Mouse (Mus musculus) intestine, embryonic 16.5 days (tissue): ENCODE measurements around the gene Psmc3. TPM values are rescaled to one million over a fixed set of nuclear protein-coding genes. Genes with fewer than 3 reads are reported as not detected.
A peak's percentile ranks its signal among the peaks of the same experiment; 100 is the strongest.

Source experiments
- ATAC-seq: fragments of 200-750 bp; cut with Nextera tagmentation; 2 replicates; pipeline ENCODE4 v1.8.0; 2017; ENCODE audit warnings: moderate TSS enrichment, moderate library complexity
- H3K27ac ChIP-seq: fragments of 300-500 bp; sonication (generic); 2 replicates; pipeline ENCODE4 v1.5.1; 2014; ENCODE audit warnings: mild to moderate bottlenecking, low read length
- H3K27me3 ChIP-seq: fragments of 300-500 bp; sonication (generic); replicated peaks from 2 replicates; pipeline ENCODE4 v1.6.1; 2014; ENCODE audit warnings: low read length, control low read depth, mixed read lengths; ENCODE audit not compliant: control insufficient read depth, insufficient read depth
- H3K36me3 ChIP-seq: fragments of 300-500 bp; sonication (generic); 2 replicates; pipeline ENCODE4 v1.6.1; 2014; ENCODE audit warnings: low read length, control low read depth; ENCODE audit not compliant: control insufficient read depth, insufficient read depth
- H3K4me1 ChIP-seq: fragments of 300-500 bp; sonication (generic); 2 replicates; pipeline ENCODE4 v1.6.1; 2014; ENCODE audit warnings: low read length, control low read depth, mixed read lengths; ENCODE audit not compliant: control insufficient read depth, insufficient read depth
- H3K4me2 ChIP-seq: fragments of 300-500 bp; sonication (generic); 2 replicates; pipeline ENCODE4 v1.6.1; 2014; ENCODE audit warnings: low read depth, low read length, control low read depth
- H3K4me3 ChIP-seq: fragments of 300-500 bp; sonication (generic); 2 replicates; pipeline ENCODE4 v1.5.1; 2014; ENCODE audit warnings: mild to moderate bottlenecking, low read length
- H3K9ac ChIP-seq: fragments of 300-500 bp; sonication (generic); 2 replicates; pipeline ENCODE4 v1.6.1; 2014; ENCODE audit warnings: low read depth, low read length
- H3K9me3 ChIP-seq: fragments of 300-500 bp; sonication (generic); 2 replicates; pipeline ENCODE4 v1.6.1; 2016; ENCODE audit warnings: low read length, control low read depth; ENCODE audit not compliant: control insufficient read depth
- WGBS: fragments of 180-500 bp; shearing (Covaris S2); extraction: QIAGEN DNeasy Blood & Tissue Kit; methylation state at CpG from one replicate; pipeline ENCODE4 v1.1.7; 2014; 5-methylcytosine and 5-hydroxymethylcytosine counted together
- polyA plus RNA-seq: library from polyadenylated mRNA; unstranded; fragments of >200 nt; fragmentation: Nextera tagmentation; extraction: Ambion mirVana; gene quantifications from 2 replicates; pipeline ENCODE4 v1.2.1, GENCODE M21; 2015

Psmc3 gene
- polyA plus RNA-seq, 1 experiment from 2014 or later, result 252 TPM

- 20% methylated on average over 1 of the region's 1 CpGs for WGBS
- no peak overlapping the region for H3K27ac ChIP-seq
- no peak overlapping the region for H3K4me3 ChIP-seq
- H3K4me1 ChIP-seq, result peaks cover 13% of the 10 kb centered on the region
- no peak for ATAC-seq
- no peaks in the 10 kb centered on the region for H3K27me3 ChIP-seq
- H3K36me3 ChIP-seq, result no peaks in the 10 kb centered on the region
- H3K9me3 ChIP-seq, result no peaks in the 10 kb centered on the region
- H3K4me2 ChIP-seq, result no peak overlapping the region
- H3K9ac ChIP-seq, result no peak overlapping the region
Measured at GRCm38 (mm10) chr2:91072092-91072491, 18.3 kb downstream of the Psmc3 start.

- no peak overlapping the region for H3K27ac ChIP-seq
Measured at GRCm38 (mm10) chr2:91077957-91078313, 24.1 kb downstream of the Psmc3 start.

GRCm38 (mm10) chr2:91078314-91079025 is 24.7 kb downstream of the Psmc3 start:
- Histone ChIP-seq H3K27me3 (no peaks in the 10 kb centered on the region), H3K4me2 (peak overlapping the region; percentile 92), H3K9me3 (no peaks in the 10 kb centered on the region), H3K4me3 (peak overlapping the region; percentile 50), H3K4me1 (peaks cover 5% of the 10 kb centered on the region; the same call in 1 of the 2 replicates), H3K27ac (no peak overlapping the region), H3K9ac (peak overlapping the region; percentile 71), H3K36me3 (no peaks in the 10 kb centered on the region)
- WGBS, result 1% methylated on average over 33 of the region's 36 CpGs
- ATAC-seq, result peak; percentile 77

More at GRCm38 (mm10) chr2:91077957-91078313, 24.1 kb downstream of the Psmc3 start:
- H3K4me1 ChIP-seq, result peaks cover 5% of the 10 kb centered on the region; the same call in 1 of the 2 replicates
- H3K36me3 ChIP-seq, result no peaks in the 10 kb centered on the region
- peak overlapping the region; percentile 50 for H3K4me3 ChIP-seq
- peak overlapping the region; percentile 71 for H3K9ac ChIP-seq
- H3K4me2 ChIP-seq, result peak overlapping the region; percentile 92
- no peaks in the 10 kb centered on the region for H3K9me3 ChIP-seq
- 16% methylated on average over 12 of the region's 12 CpGs for WGBS
- no peaks in the 10 kb centered on the region for H3K27me3 ChIP-seq
- no peak for ATAC-seq

- Histone ChIP-seq H3K4me3 (peak overlapping the region; percentile 50), H3K9ac (peak overlapping the region; percentile 71), H3K27ac (no peak overlapping the region), H3K36me3 (no peaks in the 10 kb centered on the region), H3K4me1 (peaks cover 5% of the 10 kb centered on the region; the same call in 1 of the 2 replicates), H3K9me3 (no peaks in the 10 kb centered on the region), H3K27me3 (no peaks in the 10 kb centered on the region), H3K4me2 (peak overlapping the region; percentile 92)
- no peak for ATAC-seq
- 34% methylated on average over 5 of the region's 5 CpGs for WGBS
Measured at GRCm38 (mm10) chr2:91079026-91079384, 25.2 kb downstream of the Psmc3 start.

GRCm38 (mm10) chr2:91080784-91081513 is 27.1 kb downstream of the Psmc3 start:
- H3K36me3 ChIP-seq, result no peaks in the 10 kb centered on the region
- no peak for ATAC-seq
- 68% methylated on average over 8 of the region's 8 CpGs for WGBS

GRCm38 (mm10) chr2:91081775-91082695 is 28.2 kb downstream of the Psmc3 start, which contains the start of gene Spi1:
Gene Spi1 (plus strand): TSS chr2:91082390.
- no peaks in the 10 kb centered on the region for H3K9me3 ChIP-seq
- H3K36me3 ChIP-seq, result no peaks in the 10 kb centered on the region
- WGBS, result 74% methylated on average over 13 of the region's 13 CpGs
- H3K9ac ChIP-seq, result no peak within 1 kb of the TSS
- H3K27ac ChIP-seq, result peak within 1 kb of the TSS; percentile 34; the same call in 1 of the 2 replicates
- ATAC-seq, result no peak
- H3K27me3 ChIP-seq, result no peaks in the 10 kb centered on the region
- no peak within 1 kb of the TSS for H3K4me3 ChIP-seq
- peaks cover 5% of the 10 kb centered on the region; the same call in 1 of the 2 replicates for H3K4me1 ChIP-seq
- no peak within 1 kb of the TSS for H3K4me2 ChIP-seq

More at GRCm38 (mm10) chr2:91080784-91081513, 27.1 kb downstream of the Psmc3 start:
- no peak overlapping the region for H3K9ac ChIP-seq
- no peaks in the 10 kb centered on the region for H3K27me3 ChIP-seq
- H3K4me3 ChIP-seq, result no peak overlapping the region
- no peaks in the 10 kb centered on the region for H3K9me3 ChIP-seq
- H3K27ac ChIP-seq, result no peak overlapping the region
- peaks cover 5% of the 10 kb centered on the region; the same call in 1 of the 2 replicates for H3K4me1 ChIP-seq
- no peak overlapping the region for H3K4me2 ChIP-seq

GRCm38 (mm10) chr2:91082844-91083243 is 29.0 kb downstream of the Psmc3 start:
- peaks cover 5% of the 10 kb centered on the region; the same call in 1 of the 2 replicates for H3K4me1 ChIP-seq
- no peak overlapping the region for H3K4me2 ChIP-seq
- WGBS, result 67% methylated on average over 11 of the region's 11 CpGs
- H3K36me3 ChIP-seq, result no peaks in the 10 kb centered on the region
- H3K9me3 ChIP-seq, result no peaks in the 10 kb centered on the region
- peak overlapping the region; percentile 34; the same call in 1 of the 2 replicates for H3K27ac ChIP-seq
- no peak overlapping the region for H3K4me3 ChIP-seq
- ATAC-seq, result peak; percentile 12; the same call in 1 of the 2 replicates
- H3K27me3 ChIP-seq, result no peaks in the 10 kb centered on the region
- no peak overlapping the region for H3K9ac ChIP-seq

GRCm38 (mm10) chr2:91083366-91083940 is 29.6 kb downstream of the Psmc3 start:
- Histone ChIP-seq H3K4me3 (no peak overlapping the region), H3K36me3 (no peaks in the 10 kb centered on the region), H3K4me1 (peaks cover 2% of the 10 kb centered on the region; the same call in 1 of the 2 replicates), H3K27ac (peak overlapping the region; percentile 34; the same call in 1 of the 2 replicates), H3K27me3 (no peaks in the 10 kb centered on the region), H3K9me3 (no peaks in the 10 kb centered on the region), H3K9ac (no peak overlapping the region), H3K4me2 (no peak overlapping the region)
- ATAC-seq, result no peak
- whole genome bisulfite sequencing, result 66% methylated on average over 1 of the region's 1 CpGs
